Mouse (Mus musculus): ENCODE data around the gene Csnk1g1. TPM values are rescaled to one million over a fixed set of nuclear protein-coding genes. Genes with fewer than 3 reads are reported as not detected.

The Csnk1g1 gene
- polyA plus RNA-seq, 1 experiment, result 22.4 TPM

Other genes with a start within 250 kb of the Csnk1g1 start
- 220 and 229 TPM in 2 replicates for gene Oaz2, start 240.9 kb upstream of the Csnk1g1 start, polyA plus RNA-seq (2012; rRNA removed)
- 19.2 and 19.7 TPM in 2 replicates for gene Zfp609, start 81.4 kb upstream of the Csnk1g1 start, polyA plus RNA-seq (2012; rRNA removed)
- gene Pclaf, start 18.7 kb upstream of the Csnk1g1 start, polyA plus RNA-seq (2012; rRNA removed), result 0.57 and 0.96 TPM in 2 replicates
- gene Trip4, start 130 bp upstream of the Csnk1g1 start, polyA plus RNA-seq (2012; rRNA removed), result 19.9 and 25.8 TPM in 2 replicates
- 239 and 279 TPM in 2 replicates for gene Ppib, start 151.3 kb downstream of the Csnk1g1 start, polyA plus RNA-seq (2012; rRNA removed)
- gene Snx22, start 160.8 kb downstream of the Csnk1g1 start, polyA plus RNA-seq (2012; rRNA removed), result 6.2 TPM in 2 replicates
- 89.1 and 93.5 TPM in 2 replicates for gene Snx1, start 217.7 kb downstream of the Csnk1g1 start, polyA plus RNA-seq (2012; rRNA removed)
- gene Ciao2a, start 217.7 kb downstream of the Csnk1g1 start, polyA plus RNA-seq (2012; rRNA removed), result 29.4 and 31.7 TPM in 2 replicates
- gene Dapk2, start 249.3 kb downstream of the Csnk1g1 start, polyA plus RNA-seq (2012; rRNA removed), result 2.1 and 3.8 TPM in 2 replicates

Data from frontal cortex, adult 2 months (tissue).